Mouse (Mus musculus) lung, adult 18-20 months (tissue): ENCODE measurements around the gene Olfr693.
"Not testable (repeated sequence)": the region's sequence is repeated elsewhere in the genome, so short reads cannot be mapped to it uniquely, and the experiment has no call there.

Experiments
- DNase-seq, 2 experiments: peaks; one replicate each; pipeline ENCODE4 v3.0.0; 2022; ENCODE audit warnings: mixed read lengths in 2 of 2

The Olfr693 gene

GRCm38 (mm10) chr7:106680484-106680883 is at the start of gene Olfr693:
Olfr693 (minus strand) TSS chr7:106680584.
- DNase-seq: no peak

GRCm38 (mm10) chr7:106725654-106726053 is 45.3 kb upstream of the Olfr693 start:
- DNase-seq: not testable (repeated sequence)

DNA sequence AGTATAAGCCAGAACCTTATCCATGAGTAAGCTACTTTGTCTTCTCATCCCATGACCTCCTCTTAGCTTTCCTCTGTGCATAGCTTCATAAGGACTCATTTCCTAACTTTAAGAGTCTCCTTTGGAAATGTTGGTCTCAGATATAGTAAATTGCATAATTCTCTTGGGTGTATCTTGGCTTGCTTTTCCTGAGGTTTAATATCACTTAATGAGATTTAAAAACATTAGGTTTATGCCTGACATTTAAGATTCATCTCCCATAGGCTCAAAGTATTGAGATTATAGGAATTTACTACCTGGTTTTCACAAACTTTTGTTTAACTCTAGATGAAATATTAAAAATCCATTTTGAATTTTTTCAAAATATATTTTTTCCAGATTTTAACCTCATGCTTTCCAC is 35.9 kb upstream of the Olfr693 start, which contains the start of gene Olfr695:
TSS of gene Olfr695 (minus strand) at position 101 of the 400 bp plus-strand sequence.
- no peak for DNase-seq

DNA sequence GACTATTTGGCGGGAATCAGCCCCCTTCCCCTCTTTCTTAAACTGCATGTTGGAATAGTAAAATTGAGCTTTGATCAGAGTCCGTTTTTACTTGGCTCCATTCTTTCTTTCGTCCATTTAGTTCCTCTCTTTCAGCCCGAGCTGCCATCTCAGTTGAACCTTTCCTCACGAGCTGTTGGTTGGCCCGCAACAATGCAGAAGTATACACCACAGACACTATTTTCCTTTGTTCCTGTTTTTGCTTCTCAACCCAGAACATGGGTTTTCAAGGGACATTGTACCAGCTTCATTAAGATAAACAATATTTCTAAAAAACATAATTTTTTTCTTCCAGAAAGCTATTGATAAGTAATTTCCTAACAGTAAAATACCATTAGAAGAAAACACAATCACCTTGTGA is 31.1 kb upstream of the Olfr693 start:
- peak in 1 of 2 experiments; percentile 7 for DNase-seq

- not testable (repeated sequence) for DNase-seq
These were observed 27.3 kb upstream of the Olfr693 start for GRCm38 (mm10) chr7:106707705-106708104.

GRCm38 (mm10) chr7:106696891-106697290 is 16.5 kb upstream of the Olfr693 start:
- DNase-seq: no peak

- no peak for DNase-seq
These were observed 12.6 kb upstream of the Olfr693 start for GRCm38 (mm10) chr7:106692976-106693375.

DNA sequence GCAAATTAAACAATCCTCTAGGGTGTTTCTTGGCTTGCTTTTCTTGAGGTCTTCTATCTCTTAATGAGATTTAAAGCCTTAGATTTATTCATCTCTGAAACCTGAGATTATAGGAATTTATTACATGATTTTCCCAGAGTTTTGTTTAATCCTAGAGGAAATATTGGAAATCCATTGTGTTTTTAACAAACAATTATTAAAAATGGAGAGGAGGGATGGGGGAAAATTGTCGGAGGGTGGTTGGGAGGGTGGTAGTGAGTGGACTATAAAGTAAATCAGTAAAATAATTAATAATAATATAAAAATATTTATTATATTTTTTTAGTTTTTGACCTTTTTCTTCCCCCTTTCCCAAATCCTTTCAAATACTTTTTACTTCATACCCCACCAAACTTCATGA is 11.3 kb upstream of the Olfr693 start, which contains the start of gene Olfr694:
TSS of gene Olfr694 (minus strand) at position 101 of the 400 bp plus-strand sequence.
- DNase-seq: no peak

GRCm38 (mm10) chr7:106685382-106685781 is 5.0 kb upstream of the Olfr693 start:
- no peak for DNase-seq

GRCm38 (mm10) chr7:106652344-106652652 is 28.1 kb downstream of the Olfr693 start:
- DNase-seq: no peak

DNA sequence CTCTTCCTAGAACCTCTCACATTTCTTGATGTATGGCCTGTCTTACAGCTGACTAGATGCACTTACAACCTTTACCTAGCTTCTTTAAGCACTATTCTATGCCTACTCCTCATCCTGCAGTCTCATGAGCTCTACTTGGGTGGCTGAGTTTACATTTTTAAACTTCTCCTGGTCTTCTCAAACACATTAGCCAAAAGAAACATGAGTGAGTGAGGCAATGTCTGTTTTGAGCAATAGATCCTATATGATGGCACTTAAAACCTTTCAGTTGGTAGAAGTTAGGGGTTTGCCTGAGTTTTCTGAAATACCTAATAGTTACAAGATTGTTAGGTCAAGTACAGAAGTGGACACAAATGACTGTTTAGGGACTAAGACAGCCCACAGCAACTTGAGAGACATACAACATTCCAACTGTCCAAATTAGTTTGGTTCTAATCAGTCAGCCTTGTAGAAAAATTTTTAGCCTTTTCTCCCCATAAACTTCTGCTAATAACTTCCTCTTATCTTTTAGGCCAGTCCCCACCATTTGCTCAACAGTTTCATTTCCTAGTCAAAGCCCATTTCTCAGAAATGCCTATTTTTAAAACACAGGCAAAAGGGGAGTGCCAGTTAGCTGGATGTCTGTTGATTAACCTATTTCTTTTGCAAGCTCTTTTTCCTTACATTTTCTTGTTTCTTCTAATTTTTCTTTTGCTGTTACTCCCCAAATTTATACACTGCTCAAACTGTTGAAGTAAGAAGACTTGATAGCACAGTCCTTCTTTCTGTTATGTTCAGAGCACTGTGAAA is 28.6 kb downstream of the Olfr693 start:
- no peak for DNase-seq

GRCm38 (mm10) chr7:106649774-106650173 is 30.6 kb downstream of the Olfr693 start:
- DNase-seq: no peak

DNA sequence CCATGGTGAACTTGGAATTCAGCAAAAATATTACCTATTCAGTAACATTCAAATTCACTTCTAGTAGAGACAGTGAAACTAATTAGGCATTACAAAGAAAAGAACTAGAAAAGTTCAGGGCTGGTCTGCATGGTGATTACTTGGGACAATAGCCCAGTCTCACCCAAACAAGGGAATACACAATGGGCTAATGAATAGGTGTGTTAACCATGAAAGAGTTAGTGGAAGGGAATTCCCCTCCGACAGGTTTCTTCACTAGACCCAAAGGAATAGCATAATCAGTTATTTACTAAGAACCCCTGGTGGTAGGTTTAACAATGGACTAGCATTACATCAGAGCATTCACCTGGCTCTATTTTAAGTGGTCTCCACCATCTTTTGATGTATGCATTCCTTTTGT is 35.1 kb downstream of the Olfr693 start:
- no peak for DNase-seq

GRCm38 (mm10) chr7:106644222-106644870 is 36.0 kb downstream of the Olfr693 start:
- peak in 1 of 2 experiments; percentile 15 for DNase-seq

- no peak for DNase-seq
These were observed 39.5 kb downstream of the Olfr693 start for GRCm38 (mm10) chr7:106640839-106641238.

- no peak for DNase-seq
These were observed 44.8 kb downstream of the Olfr693 start for GRCm38 (mm10) chr7:106635560-106635959.
